Mouse (Mus musculus): ENCODE results near the gene Axdnd1.

DNA sequence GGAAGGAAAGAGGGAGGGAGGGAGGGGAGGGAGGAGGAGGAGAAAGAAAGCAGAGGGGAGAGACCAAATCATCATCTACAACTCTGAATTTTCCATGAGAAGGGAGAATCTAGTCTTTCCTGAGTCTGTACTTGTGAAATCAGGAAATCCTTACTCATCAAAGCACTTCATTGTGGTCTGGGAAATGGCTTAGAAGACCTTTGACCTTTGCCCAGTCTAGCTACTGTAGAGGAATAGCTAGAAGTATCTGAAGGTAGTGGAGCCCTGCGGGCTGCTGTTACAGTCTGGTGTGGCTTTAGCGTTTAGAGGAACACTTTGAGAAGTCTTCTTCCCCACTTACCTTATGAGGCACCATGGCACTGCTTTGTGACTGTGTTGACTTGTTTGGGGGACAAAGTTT lies 18.5 kb downstream of the Axdnd1 start:
- TF ChIP-seq CTCF (IDR thresholded peaks at IDR 0.05; ENCODE audit: borderline replicate concordance, extremely low read depth, insufficient read depth, insufficient read length) (no peak), POLR2A (IDR thresholded peaks at IDR 0.05; ENCODE audit: borderline replicate concordance, extremely low read depth, insufficient read depth, insufficient read length, poor library complexity, severe bottlenecking) (no peak)
